Mouse (Mus musculus): ENCODE data around the gene Gm28961.
"Not testable (repeated sequence)": the region's sequence is repeated elsewhere in the genome, so short reads cannot be mapped to it uniquely, and the experiment has no call there.

Gm28961 gene

GRCm38 (mm10) chrY:57705397-57705796 is at the start of gene Gm28961:
Gm28961 (plus strand) TSS chrY:57705697.
- not testable (repeated sequence) for DNase-seq (ENCODE audit: low spot score in 2 of 2)

Data from urinary bladder, postnatal 36 days (tissue).